Mouse (Mus musculus): ENCODE data around the gene Hoxc10. TPM values are rescaled to one million over a fixed set of nuclear protein-coding genes. Genes with fewer than 3 reads are reported as not detected.

Hoxc10 gene
- polyA plus RNA-seq, 1 experiment from 2014 or later: not detected

DNA sequence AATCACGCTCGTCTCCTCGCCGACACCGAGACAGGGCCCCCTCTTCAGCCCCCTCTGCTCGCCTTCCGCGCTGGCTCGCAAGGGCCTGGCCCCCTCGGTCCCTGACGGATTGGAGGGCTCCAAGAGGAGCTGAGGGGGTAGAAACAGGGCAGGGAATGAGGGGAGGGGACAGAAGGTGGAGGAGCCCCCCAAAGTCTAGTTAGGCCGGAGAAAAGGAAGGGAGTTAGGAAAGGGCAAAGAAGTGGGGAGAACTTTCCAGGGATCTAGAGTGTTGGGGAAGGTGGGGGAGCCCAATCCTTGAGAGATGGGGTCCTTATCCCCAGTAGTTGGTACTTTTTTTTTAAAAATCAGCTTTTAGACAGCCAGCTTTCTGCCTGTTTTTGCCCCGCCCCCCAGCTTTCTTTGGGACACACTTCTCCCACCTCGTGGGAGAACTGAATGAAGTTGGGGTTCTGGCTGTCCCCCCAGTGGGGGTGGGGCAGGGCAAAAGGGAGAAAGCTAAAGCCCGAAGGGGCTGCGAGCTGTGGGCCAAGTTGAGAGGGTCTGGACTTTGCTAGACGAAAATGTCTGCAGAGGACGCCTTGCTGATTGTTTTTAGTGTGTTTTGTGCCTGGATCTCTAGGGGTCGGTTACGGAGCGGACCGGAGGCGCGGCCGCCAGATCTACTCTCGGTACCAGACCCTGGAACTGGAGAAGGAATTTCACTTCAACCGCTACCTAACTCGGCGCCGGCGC, 43.7 kb downstream of the Hoxc10 start:
- Histone ChIP-seq H3K4me3 (ENCODE audit: low read depth, low read length) (peak overlapping the region; percentile 41), H3K27ac (replicated peaks) (peak overlapping the region; percentile 80), H3K9ac (ENCODE audit: low read length) (peak overlapping the region; percentile 66), H3K27me3 (ENCODE audit: control insufficient read depth, insufficient read depth, low read length) (peaks cover 14% of the 10 kb centered on the region; the same call in 1 of the 2 replicates), H3K4me2 (replicated peaks; ENCODE audit: low read depth) (peak overlapping the region; percentile 52), H3K36me3 (ENCODE audit: control insufficient read depth, insufficient read depth, low read length) (no peaks in the 10 kb centered on the region), H3K9me3 (ENCODE audit: control insufficient read depth, low read length) (no peaks in the 10 kb centered on the region), H3K4me1 (replicated peaks; ENCODE audit: control insufficient read depth, insufficient read depth) (no peaks in the 10 kb centered on the region)
- no peak for TF ChIP-seq EP300 (optimal IDR thresholded peaks at IDR 0.05)
- TF ChIP-seq CTCF (IDR thresholded peaks at IDR 0.05; ENCODE audit: low read depth): no peak
- DNase-seq (ENCODE audit: low spot score) (no peak), ATAC-seq (ENCODE audit: low FRiP score, low TSS enrichment) (no peak)
- WGBS: 14% methylated on average over 31 of the region's 31 CpGs

GRCm38 (mm10) chr15:103010847-103011555, 44.4 kb downstream of the Hoxc10 start:
- H3K27ac ChIP-seq (replicated peaks): peak overlapping the region; percentile 80
- peak overlapping the region; percentile 66 for H3K9ac ChIP-seq (ENCODE audit: low read length)
- H3K4me3 ChIP-seq (ENCODE audit: low read depth, low read length): peak overlapping the region; percentile 41
- WGBS: 21% methylated on average over 27 of the region's 28 CpGs
- DNase-seq (ENCODE audit: low spot score): no peak
- H3K27me3 ChIP-seq (ENCODE audit: control insufficient read depth, insufficient read depth, low read length): peaks cover 14% of the 10 kb centered on the region; the same call in 1 of the 2 replicates
- peak overlapping the region; percentile 52 for H3K4me2 ChIP-seq (replicated peaks; ENCODE audit: low read depth)
- TF ChIP-seq EP300 (optimal IDR thresholded peaks at IDR 0.05): no peak
- TF ChIP-seq CTCF (IDR thresholded peaks at IDR 0.05; ENCODE audit: low read depth): no peak
- H3K36me3 ChIP-seq (ENCODE audit: control insufficient read depth, insufficient read depth, low read length): no peaks in the 10 kb centered on the region
- H3K9me3 ChIP-seq (ENCODE audit: control insufficient read depth, low read length): no peaks in the 10 kb centered on the region
- ATAC-seq (ENCODE audit: low FRiP score, low TSS enrichment): no peak
- H3K4me1 ChIP-seq (replicated peaks; ENCODE audit: control insufficient read depth, insufficient read depth): no peaks in the 10 kb centered on the region

GRCm38 (mm10) chr15:103011928-103012486, 45.4 kb downstream of the Hoxc10 start:
- H3K4me1 ChIP-seq (replicated peaks; ENCODE audit: control insufficient read depth, insufficient read depth): no peaks in the 10 kb centered on the region
- H3K27me3 ChIP-seq (ENCODE audit: control insufficient read depth, insufficient read depth, low read length): 0 out of 2 replicates have a peak, but pooled peaks cover 6% of the 10 kb centered on the region
- TF ChIP-seq EP300 (optimal IDR thresholded peaks at IDR 0.05): no peak
- TF ChIP-seq CTCF (IDR thresholded peaks at IDR 0.05; ENCODE audit: low read depth): no peak
- WGBS: 26% methylated on average over 26 of the region's 26 CpGs
- no peaks in the 10 kb centered on the region for H3K9me3 ChIP-seq (ENCODE audit: control insufficient read depth, low read length)
- no peak for ATAC-seq (ENCODE audit: low FRiP score, low TSS enrichment)
- peak overlapping the region; percentile 54 for H3K9ac ChIP-seq (ENCODE audit: low read length)
- peak overlapping the region; percentile 45 for H3K4me2 ChIP-seq (replicated peaks; ENCODE audit: low read depth)
- no peak for DNase-seq (ENCODE audit: low spot score)
- no peaks in the 10 kb centered on the region for H3K36me3 ChIP-seq (ENCODE audit: control insufficient read depth, insufficient read depth, low read length)
- H3K4me3 ChIP-seq (ENCODE audit: low read depth, low read length): peak overlapping the region; percentile 31
- H3K27ac ChIP-seq (replicated peaks): peak overlapping the region; percentile 78

- Histone ChIP-seq H3K4me2 (replicated peaks; ENCODE audit: low read depth) (peak overlapping the region; percentile 70), H3K9me3 (ENCODE audit: control insufficient read depth, low read length) (no peaks in the 10 kb centered on the region), H3K9ac (ENCODE audit: low read length) (peak overlapping the region; percentile 75; the same call in 1 of the 2 replicates), H3K27ac (replicated peaks) (peak overlapping the region; percentile 90; the same call in 1 of the 2 replicates), H3K36me3 (ENCODE audit: control insufficient read depth, insufficient read depth, low read length) (no peaks in the 10 kb centered on the region), H3K4me3 (ENCODE audit: low read depth, low read length) (peak overlapping the region; percentile 54), H3K27me3 (ENCODE audit: control insufficient read depth, insufficient read depth, low read length) (0 out of 2 replicates have a peak, but pooled peaks cover 4% of the 10 kb centered on the region), H3K4me1 (replicated peaks; ENCODE audit: control insufficient read depth, insufficient read depth) (no peaks in the 10 kb centered on the region)
- TF ChIP-seq CTCF (IDR thresholded peaks at IDR 0.05; ENCODE audit: low read depth) (peak; percentile 85), EP300 (optimal IDR thresholded peaks at IDR 0.05) (no peak)
- ATAC-seq (ENCODE audit: low FRiP score, low TSS enrichment) (no peak), DNase-seq (ENCODE audit: low spot score) (peak; percentile 65)
- 7% methylated on average over 17 of the region's 17 CpGs for WGBS
Measured at GRCm38 (mm10) chr15:103013238-103013984, 46.8 kb downstream of the Hoxc10 start.

GRCm38 (mm10) chr15:103014166-103015008, 47.8 kb downstream of the Hoxc10 start:
- H3K9me3 ChIP-seq (ENCODE audit: control insufficient read depth, low read length): no peaks in the 10 kb centered on the region
- ATAC-seq (ENCODE audit: low FRiP score, low TSS enrichment) (peak; percentile 62; the same call in 1 of the 2 replicates), DNase-seq (ENCODE audit: low spot score) (no peak)
- peak overlapping the region; percentile 54 for H3K4me3 ChIP-seq (ENCODE audit: low read depth, low read length)
- peak overlapping the region; percentile 90 for H3K27ac ChIP-seq (replicated peaks)
- TF ChIP-seq EP300 (optimal IDR thresholded peaks at IDR 0.05) (no peak), CTCF (IDR thresholded peaks at IDR 0.05; ENCODE audit: low read depth) (no peak)
- no peaks in the 10 kb centered on the region for H3K4me1 ChIP-seq (replicated peaks; ENCODE audit: control insufficient read depth, insufficient read depth)
- no peaks in the 10 kb centered on the region for H3K36me3 ChIP-seq (ENCODE audit: control insufficient read depth, insufficient read depth, low read length)
- peak overlapping the region; percentile 75 for H3K9ac ChIP-seq (ENCODE audit: low read length)
- under 1% methylated on average over 51 of the region's 57 CpGs for WGBS
- peak overlapping the region; percentile 70 for H3K4me2 ChIP-seq (replicated peaks; ENCODE audit: low read depth)
- 0 out of 2 replicates have a peak, but pooled peaks cover 4% of the 10 kb centered on the region for H3K27me3 ChIP-seq (ENCODE audit: control insufficient read depth, insufficient read depth, low read length)

All from stomach, postnatal 0 days (tissue).